Mouse (Mus musculus) midbrain, embryonic 16.5 days (tissue): ENCODE measurements at regions not wholly inside any gene's neighbourhood (a gene's known extent, or its start where the extent isn't known, plus 50 kb on each side); places are given as distances from the start of the nearest gene placed in this dataset.
A peak's percentile ranks its signal among the peaks of the same experiment; 100 is the strongest.

Experiments
- ATAC-seq: fragments of 200-750 bp; cut with Nextera tagmentation; 2 replicates; pipeline ENCODE4 v1.8.0; 2017; ENCODE audit warnings: moderate TSS enrichment
- H3K27ac ChIP-seq: fragments of 300-500 bp; sonication (generic); 2 replicates; pipeline ENCODE4 v1.5.1; 2014; ENCODE audit warnings: mild to moderate bottlenecking, low read length, mixed read lengths
- H3K27me3 ChIP-seq: fragments of 300-500 bp; sonication (generic); 2 replicates; pipeline ENCODE4 v1.6.1; 2014; ENCODE audit warnings: low read depth, low read length, mixed read lengths; ENCODE audit not compliant: control insufficient read depth, insufficient read depth
- H3K36me3 ChIP-seq: fragments of 300-500 bp; sonication (generic); 2 replicates; pipeline ENCODE4 v1.6.1; 2014; ENCODE audit warnings: mild to moderate bottlenecking, low read length, moderate library complexity, mixed read lengths; ENCODE audit not compliant: control insufficient read depth, insufficient read depth
- H3K4me1 ChIP-seq: fragments of 300-500 bp; sonication (generic); 2 replicates; pipeline ENCODE4 v1.6.1; 2014; ENCODE audit warnings: mild to moderate bottlenecking, low read length, mixed read lengths; ENCODE audit not compliant: control insufficient read depth, insufficient read depth
- H3K4me2 ChIP-seq: fragments of 300-500 bp; sonication (generic); 2 replicates; pipeline ENCODE4 v1.6.1; 2014; ENCODE audit warnings: mild to moderate bottlenecking, low read length, mixed read lengths
- H3K4me3 ChIP-seq: fragments of 300-500 bp; sonication (generic); 2 replicates; pipeline ENCODE4 v1.5.1; 2014; ENCODE audit warnings: low read depth, mild to moderate bottlenecking, low read length, moderate library complexity, mixed read lengths
- H3K9ac ChIP-seq: fragments of 300-500 bp; sonication (generic); 2 replicates; pipeline ENCODE4 v1.6.1; 2014; ENCODE audit warnings: low read depth, low read length, mixed read lengths
- H3K9me3 ChIP-seq: fragments of 300-500 bp; sonication (generic); replicated peaks from 2 replicates; pipeline ENCODE4 v1.6.1; 2014; ENCODE audit warnings: mild to moderate bottlenecking, low read length, mixed read lengths; ENCODE audit not compliant: control insufficient read depth, poor library complexity, severe bottlenecking
- WGBS: fragments of 180-500 bp; shearing (Covaris S2); extraction: QIAGEN DNeasy Blood & Tissue Kit; methylation state at CpG from one replicate; pipeline ENCODE4 v1.1.7; 2014; 5-methylcytosine and 5-hydroxymethylcytosine counted together

GRCm38 (mm10) chr7:70433358-70433757, 66.8 kb upstream of the Nr2f2 start:
- ATAC-seq: no peak
- H3K4me3 ChIP-seq: no peak overlapping the region
- no peaks in the 10 kb centered on the region for H3K4me1 ChIP-seq
- WGBS: 87% methylated on average over 6 of the region's 6 CpGs
- no peaks in the 10 kb centered on the region for H3K27me3 ChIP-seq
- no peak overlapping the region for H3K9ac ChIP-seq
- H3K36me3 ChIP-seq: no peaks in the 10 kb centered on the region
- no peak overlapping the region for H3K27ac ChIP-seq
- H3K4me2 ChIP-seq: no peak overlapping the region
- H3K9me3 ChIP-seq: no peaks in the 10 kb centered on the region

GRCm38 (mm10) chr7:70431712-70432111, 65.2 kb upstream of the Nr2f2 start:
- Histone ChIP-seq H3K9ac (no peak overlapping the region), H3K4me2 (no peak overlapping the region), H3K4me3 (no peak overlapping the region), H3K27me3 (no peaks in the 10 kb centered on the region), H3K4me1 (no peaks in the 10 kb centered on the region), H3K9me3 (no peaks in the 10 kb centered on the region), H3K27ac (no peak overlapping the region), H3K36me3 (no peaks in the 10 kb centered on the region)
- WGBS: 85% methylated on average over 2 of the region's 2 CpGs
- no peak for ATAC-seq

- Histone ChIP-seq H3K27ac (no peak overlapping the region), H3K4me3 (no peak overlapping the region), H3K9me3 (no peaks in the 10 kb centered on the region), H3K36me3 (no peaks in the 10 kb centered on the region), H3K27me3 (no peaks in the 10 kb centered on the region), H3K9ac (no peak overlapping the region), H3K4me1 (0 out of 2 replicates have a peak, but pooled peaks cover under 1% of the 10 kb centered on the region), H3K4me2 (no peak overlapping the region)
- ATAC-seq: no peak
- 60% methylated on average over 2 of the region's 2 CpGs for WGBS
Observed at GRCm38 (mm10) chr7:70429326-70429725, 62.8 kb upstream of the Nr2f2 start.

GRCm38 (mm10) chr7:70424231-70424620, 57.7 kb upstream of the Nr2f2 start:
- Histone ChIP-seq H3K4me2 (no peak overlapping the region), H3K36me3 (no peaks in the 10 kb centered on the region), H3K9ac (no peak overlapping the region), H3K4me3 (no peak overlapping the region), H3K9me3 (no peaks in the 10 kb centered on the region), H3K27ac (no peak overlapping the region), H3K27me3 (no peaks in the 10 kb centered on the region), H3K4me1 (peaks cover 4% of the 10 kb centered on the region; the same call in 1 of the 2 replicates)
- WGBS: 10% methylated on average over 4 of the region's 4 CpGs
- peak; percentile 96 for ATAC-seq

- Histone ChIP-seq H3K27me3 (no peaks in the 10 kb centered on the region), H3K4me1 (peaks cover 4% of the 10 kb centered on the region; the same call in 1 of the 2 replicates), H3K4me3 (no peak overlapping the region), H3K9me3 (no peaks in the 10 kb centered on the region), H3K4me2 (no peak overlapping the region), H3K27ac (no peak overlapping the region), H3K9ac (no peak overlapping the region), H3K36me3 (no peaks in the 10 kb centered on the region)
- no peak for ATAC-seq
- WGBS: 57% methylated on average over 10 of the region's 10 CpGs
Observed at GRCm38 (mm10) chr7:70423524-70424230, 57.1 kb upstream of the Nr2f2 start.

GRCm38 (mm10) chr7:70416185-70416941, 49.8 kb upstream of the Nr2f2 start:
- Histone ChIP-seq H3K27me3 (no peaks in the 10 kb centered on the region), H3K4me3 (no peak overlapping the region), H3K4me1 (no peaks in the 10 kb centered on the region), H3K9ac (no peak overlapping the region), H3K9me3 (no peaks in the 10 kb centered on the region), H3K27ac (no peak overlapping the region), H3K36me3 (no peaks in the 10 kb centered on the region), H3K4me2 (no peak overlapping the region)
- no peak for ATAC-seq
- WGBS: 88% methylated on average over 10 of the region's 10 CpGs
